Mouse (Mus musculus) forebrain, postnatal 0 days (tissue): ENCODE results near the gene Tmem220. TPM values are rescaled to one million over a fixed set of nuclear protein-coding genes. Genes with fewer than 3 reads are reported as not detected.
A peak's percentile ranks its signal among the peaks of the same experiment; 100 is the strongest.

Experiments used
- ATAC-seq: fragments of 200-750 bp; cut with Nextera tagmentation; 2 replicates; pipeline ENCODE4 v1.8.0; 2017; ENCODE audit warnings: mild to moderate bottlenecking, moderate library complexity
- DNase-seq: peaks from one replicate; pipeline ENCODE4 v3.0.0-alpha.2; 2015
- H3K27ac ChIP-seq: fragments of 300-500 bp; sonication (generic); 2 replicates; pipeline ENCODE4 v1.5.1; 2014; ENCODE audit warnings: low read depth, mild to moderate bottlenecking, antibody characterized with exemption, low read length, moderate library complexity, mixed read lengths
- H3K27me3 ChIP-seq: fragments of 300-500 bp; sonication (generic); 2 replicates; pipeline ENCODE4 v1.6.1; 2014; ENCODE audit warnings: mild to moderate bottlenecking, low read length, mixed read lengths; ENCODE audit not compliant: insufficient read depth
- H3K36me3 ChIP-seq: fragments of 300-500 bp; sonication (generic); 2 replicates; pipeline ENCODE4 v1.6.1; 2014; ENCODE audit warnings: mild to moderate bottlenecking, moderate library complexity; ENCODE audit not compliant: insufficient read depth
- H3K4me1 ChIP-seq: fragments of 300-500 bp; sonication (generic); 2 replicates; pipeline ENCODE4 v1.6.1; 2014; ENCODE audit warnings: antibody characterized with exemption; ENCODE audit not compliant: insufficient read depth
- H3K4me2 ChIP-seq: fragments of 300-500 bp; sonication (generic); 2 replicates; pipeline ENCODE4 v1.6.1; 2014; ENCODE audit warnings: low read depth, mild to moderate bottlenecking, moderate library complexity
- H3K4me3 ChIP-seq: fragments of 300-500 bp; sonication (generic); 2 replicates; pipeline ENCODE4 v1.5.1; 2014; ENCODE audit warnings: low read depth, low read length, mixed read lengths
- H3K9ac ChIP-seq: fragments of 300-500 bp; sonication (generic); 2 replicates; pipeline ENCODE4 v1.6.1; 2014; ENCODE audit warnings: mild to moderate bottlenecking
- H3K9me3 ChIP-seq: fragments of 300-500 bp; sonication (generic); 2 replicates; pipeline ENCODE4 v1.6.1; 2016; ENCODE audit warnings: low read length
- CTCF ChIP-seq: sonication (generic); IDR thresholded peaks from 2 replicates; pipeline ENCODE4 v1.5.1; 2016; ENCODE audit warnings: antibody characterized with exemption, control low read depth, low read depth
- WGBS: fragments of 180-500 bp; shearing (Covaris S2); extraction: QIAGEN DNeasy Blood & Tissue Kit; methylation state at CpG from one replicate; pipeline ENCODE4 v1.1.7; 2014; 5-methylcytosine and 5-hydroxymethylcytosine counted together
- polyA plus RNA-seq: library from polyadenylated mRNA; unstranded; fragments of >200 nt; fragmentation: Nextera tagmentation; extraction: Ambion mirVana; gene quantifications from 2 replicates; pipeline ENCODE4 v1.2.1, GENCODE M21; 2015
- total RNA-seq: library from RNA; depleted of rRNA; stranded (reverse); fragments of >200 nt; gene quantifications from 2 replicates; pipeline ENCODE4 v1.2.3, GENCODE M21; 2014; rRNA removed

Tmem220 gene
- total and polyA plus RNA-seq, 2 experiments from 2014 or later: 0.77 TPM; not detected in 1

- H3K9me3 ChIP-seq: no peaks in the 10 kb centered on the region
- no peak overlapping the region for H3K9ac ChIP-seq
- no peak for TF ChIP-seq CTCF
- ATAC-seq (no peak), DNase-seq (no peak)
- H3K4me1 ChIP-seq: no peaks in the 10 kb centered on the region
- 87% methylated on average over 13 of the region's 13 CpGs for WGBS
- no peaks in the 10 kb centered on the region for H3K36me3 ChIP-seq
- no peak overlapping the region for H3K4me3 ChIP-seq
- H3K27me3 ChIP-seq: peaks cover 7% of the 10 kb centered on the region
- no peak overlapping the region for H3K4me2 ChIP-seq
- no peak overlapping the region for H3K27ac ChIP-seq
These were observed 57.8 kb downstream of the Tmem220 start for GRCm38 (mm10) chr11:67082793-67083192.

GRCm38 (mm10) chr11:67083239-67083638 lies 58.3 kb downstream of the Tmem220 start:
- DNase-seq: no peak
- 59% methylated on average over 6 of the region's 6 CpGs for WGBS
- no peaks in the 10 kb centered on the region for H3K4me1 ChIP-seq

GRCm38 (mm10) chr11:67083712-67084340 lies 58.9 kb downstream of the Tmem220 start:
- Histone ChIP-seq H3K4me2 (no peak overlapping the region), H3K4me3 (no peak overlapping the region), H3K4me1 (no peaks in the 10 kb centered on the region), H3K27me3 (peaks cover 7% of the 10 kb centered on the region), H3K27ac (no peak overlapping the region), H3K9ac (no peak overlapping the region), H3K9me3 (no peaks in the 10 kb centered on the region), H3K36me3 (no peaks in the 10 kb centered on the region)
- DNase-seq: no peak
- TF ChIP-seq CTCF: peak; percentile 18; the same call in 1 of the 2 replicates
- WGBS: 46% methylated on average over 32 of the region's 32 CpGs
- no peak for ATAC-seq

More at GRCm38 (mm10) chr11:67083239-67083638, 58.3 kb downstream of the Tmem220 start:
- Histone ChIP-seq H3K27ac (no peak overlapping the region), H3K9ac (no peak overlapping the region), H3K27me3 (peaks cover 7% of the 10 kb centered on the region), H3K4me2 (no peak overlapping the region), H3K4me3 (no peak overlapping the region), H3K9me3 (no peaks in the 10 kb centered on the region), H3K36me3 (no peaks in the 10 kb centered on the region)
- TF ChIP-seq CTCF: no peak
- ATAC-seq: no peak

Other genes starting within 250 kb of the Tmem220 start
- gene Pirt, start 113.2 kb upstream of the Tmem220 start, total RNA-seq: 0.19 and 0.46 TPM in 2 replicates
- gene Pirt, start 113.2 kb upstream of the Tmem220 start, polyA plus RNA-seq: 0.06 and 0.10 TPM in 2 replicates
- not detected in 2 replicates for gene Tmem238l, start 68.5 kb upstream of the Tmem220 start, total RNA-seq
- not detected in 2 replicates for gene Tmem238l, start 68.5 kb upstream of the Tmem220 start, polyA plus RNA-seq
- 22.2 and 23.2 TPM in 2 replicates for gene Adprm, start 27.4 kb downstream of the Tmem220 start, total RNA-seq
- 24.6 and 26.3 TPM in 2 replicates for gene Adprm, start 27.4 kb downstream of the Tmem220 start, polyA plus RNA-seq
- gene Sco1, start 27.5 kb downstream of the Tmem220 start, total RNA-seq: 16.0 and 18.3 TPM in 2 replicates
- 11.9 and 13.9 TPM in 2 replicates for gene Sco1, start 27.5 kb downstream of the Tmem220 start, polyA plus RNA-seq
- gene Myh3, start 53.1 kb downstream of the Tmem220 start, total RNA-seq: 0.24 and 0.54 TPM in 2 replicates
- 0.15 and 0.24 TPM in 2 replicates for gene Myh3, start 53.1 kb downstream of the Tmem220 start, polyA plus RNA-seq
- 0.31 and 0.33 TPM in 2 replicates for gene Myh2, start 145.9 kb downstream of the Tmem220 start, total RNA-seq
- 0.14 and 0.18 TPM in 2 replicates for gene Myh2, start 145.9 kb downstream of the Tmem220 start, polyA plus RNA-seq
- gene Myh1, start 174.9 kb downstream of the Tmem220 start, total RNA-seq: 0.23 and 0.24 TPM in 2 replicates
- gene Myh1, start 174.9 kb downstream of the Tmem220 start, polyA plus RNA-seq: 0.10 and 0.12 TPM in 2 replicates
- 0.10 and 0.15 TPM in 2 replicates for gene Myh4, start 212.9 kb downstream of the Tmem220 start, total RNA-seq
- 0.04 and 0.05 TPM in 2 replicates for gene Myh4, start 212.9 kb downstream of the Tmem220 start, polyA plus RNA-seq